Mouse (Mus musculus): ENCODE measurements at regions not wholly inside any gene's neighbourhood (a gene's known extent, or its start where the extent isn't known, plus 50 kb on each side); places are given as distances from the start of the nearest gene placed in this dataset.

DNA sequence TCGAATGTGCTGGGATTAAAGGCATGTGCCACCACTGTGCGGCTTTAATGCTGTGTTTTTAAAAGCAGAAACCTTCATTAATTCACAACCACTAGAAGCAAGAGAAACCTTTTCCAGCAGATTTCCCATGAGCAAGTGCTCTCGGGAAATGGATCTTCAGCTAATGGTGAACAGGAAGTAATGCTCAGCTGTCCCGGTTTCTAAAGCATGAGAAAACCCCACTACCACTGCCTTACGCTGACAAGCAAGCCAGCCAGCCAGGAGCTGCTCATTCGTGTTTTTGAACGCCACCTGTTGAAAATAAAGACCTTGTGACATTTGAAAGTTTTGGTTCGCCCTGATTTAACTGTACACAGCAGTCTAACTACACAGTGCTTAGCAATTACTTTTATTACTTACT, 1324.7 kb upstream of the Zeb2 start:
- TF ChIP-seq CTCF (IDR thresholded peaks at IDR 0.05; ENCODE audit: low read depth, low read length), result no peak
- no peak for TF ChIP-seq POLR2A (IDR thresholded peaks at IDR 0.05; ENCODE audit: borderline replicate concordance, low read depth, low read length)

Measured in bone marrow macrophage, adult 2 months (primary cell).